Mouse (Mus musculus) mesoderm, embryonic 11.5 days (tissue): ENCODE results near the gene Bst2.

Source experiments
- DNase-seq: peaks from one replicate; pipeline ENCODE4 v3.0.0-alpha.2; 2012; ENCODE audit warnings: low read depth, low spot score

Gene Bst2

GRCm38 (mm10) chr8:71537028-71537867, at the start of gene Bst2:
TSS of gene Bst2 (minus strand) at chr8:71537456.
- DNase-seq, result peak; percentile 82

- DNase-seq, result no peak
Measured at GRCm38 (mm10) chr8:71586891-71587290, 49.6 kb upstream of the Bst2 start.

- no peak for DNase-seq
Measured at GRCm38 (mm10) chr8:71580201-71580600, 42.9 kb upstream of the Bst2 start.

GRCm38 (mm10) chr8:71579476-71579875, 42.2 kb upstream of the Bst2 start:
- no peak for DNase-seq

- no peak for DNase-seq
Measured at GRCm38 (mm10) chr8:71579009-71579408, 41.8 kb upstream of the Bst2 start.

- no peak for DNase-seq
Measured at GRCm38 (mm10) chr8:71577856-71578387, 40.7 kb upstream of the Bst2 start.

- no peak for DNase-seq
Measured at GRCm38 (mm10) chr8:71575020-71575419, 37.8 kb upstream of the Bst2 start.

- DNase-seq, result no peak
Measured at GRCm38 (mm10) chr8:71574426-71574825, 37.2 kb upstream of the Bst2 start.

GRCm38 (mm10) chr8:71572847-71573633, 35.8 kb upstream of the Bst2 start:
- DNase-seq, result no peak

GRCm38 (mm10) chr8:71572077-71572476, 34.8 kb upstream of the Bst2 start:
- DNase-seq, result no peak

- peak; percentile 93 for DNase-seq
Measured at GRCm38 (mm10) chr8:71570291-71570954, 33.2 kb upstream of the Bst2 start.

- peak; percentile 92 for DNase-seq
Measured at GRCm38 (mm10) chr8:71569366-71570290, 32.4 kb upstream of the Bst2 start.

- no peak for DNase-seq
Measured at GRCm38 (mm10) chr8:71568941-71569340, 31.7 kb upstream of the Bst2 start.

- DNase-seq, result no peak
Measured at GRCm38 (mm10) chr8:71568387-71568937, 31.2 kb upstream of the Bst2 start, which contains the start of gene Slc27a1. TSS of gene Slc27a1 (plus strand) at chr8:71568882.

- no peak for DNase-seq
Measured at GRCm38 (mm10) chr8:71567587-71567986, 30.3 kb upstream of the Bst2 start.

- no peak for DNase-seq
Measured at GRCm38 (mm10) chr8:71566501-71566900, 29.2 kb upstream of the Bst2 start, which contains the start of gene Nxnl1. TSS of gene Nxnl1 (minus strand) at chr8:71566601.

- no peak for DNase-seq
Measured at GRCm38 (mm10) chr8:71563992-71564391, 26.7 kb upstream of the Bst2 start.

- DNase-seq, result peak; percentile 48
Measured at GRCm38 (mm10) chr8:71562751-71563150, 25.5 kb upstream of the Bst2 start.

- DNase-seq, result peak; percentile 87
Measured at GRCm38 (mm10) chr8:71561401-71561800, 24.1 kb upstream of the Bst2 start.

- no peak for DNase-seq
Measured at GRCm38 (mm10) chr8:71560765-71561164, 23.5 kb upstream of the Bst2 start.
